Mouse (Mus musculus): ENCODE measurements around the gene Srd5a1.
"Not testable (repeated sequence)": the region's sequence is repeated elsewhere in the genome, so short reads cannot be mapped to it uniquely, and the experiment has no call there.

The Srd5a1 gene

DNA sequence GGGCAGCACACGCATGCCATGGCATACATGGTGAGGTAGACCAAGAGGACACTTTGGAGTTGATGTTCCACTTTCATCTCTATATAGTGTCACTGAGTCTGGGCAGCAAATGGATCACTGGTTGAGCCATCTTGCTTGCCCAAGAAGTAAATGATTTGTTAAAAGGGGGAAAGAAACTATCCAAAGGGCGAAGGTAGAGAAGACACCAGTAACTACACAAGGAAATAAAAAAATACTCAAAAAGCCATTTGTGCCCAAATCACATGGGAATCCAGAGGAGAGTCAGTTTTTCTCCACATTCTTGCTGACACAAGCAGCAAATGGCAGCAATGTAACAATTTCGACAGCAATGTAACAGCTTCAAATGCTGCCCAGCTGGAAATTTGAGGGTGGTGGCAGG, 38.6 kb downstream of the Srd5a1 start:
- in situ Hi-C loops (cut with MseI, MboI) = no loop called here

DNA sequence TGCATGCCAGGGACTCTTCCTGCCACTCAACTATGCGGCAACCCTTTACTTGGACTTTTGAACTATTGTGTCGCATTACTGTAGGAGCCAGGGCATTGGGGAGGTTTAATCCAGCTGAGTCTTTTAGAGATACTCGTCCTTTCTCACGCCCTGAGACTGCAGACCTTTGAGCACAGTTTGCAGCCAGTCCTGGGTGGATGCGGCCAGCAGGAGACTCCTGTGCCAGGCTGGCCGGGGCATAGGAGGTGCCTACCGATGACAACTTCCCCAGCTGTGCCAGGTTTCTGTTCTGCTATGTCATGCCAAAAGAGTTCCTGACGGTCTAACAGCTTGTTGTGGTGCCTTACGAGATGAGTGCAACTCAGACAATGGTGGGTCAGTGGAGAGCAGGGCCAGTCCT, 42.0 kb downstream of the Srd5a1 start:
- in situ Hi-C loops (cut with MseI, MboI) = no loop called here

DNA sequence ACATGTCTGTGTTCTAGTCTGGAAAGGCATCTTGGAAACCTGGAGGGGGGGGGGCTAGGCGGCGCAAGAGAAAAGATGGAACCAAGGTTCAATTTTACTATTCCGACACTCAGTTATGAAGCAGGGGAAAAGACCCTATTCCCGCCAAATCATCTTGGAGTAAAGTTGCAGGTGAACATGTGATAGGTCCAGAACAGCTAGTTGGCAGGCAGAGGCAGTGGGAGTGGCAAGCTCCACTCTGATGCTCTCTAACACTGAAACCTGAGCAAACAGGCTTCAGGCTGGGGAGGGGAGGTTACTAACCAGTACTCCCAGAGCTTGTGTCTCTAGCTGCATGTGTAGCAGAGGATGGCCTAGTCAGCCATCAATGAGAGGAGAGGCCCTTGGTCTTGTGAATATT, 45.8 kb downstream of the Srd5a1 start:
- in situ Hi-C loops (cut with MseI, MboI) = not testable (repeated sequence)

DNA sequence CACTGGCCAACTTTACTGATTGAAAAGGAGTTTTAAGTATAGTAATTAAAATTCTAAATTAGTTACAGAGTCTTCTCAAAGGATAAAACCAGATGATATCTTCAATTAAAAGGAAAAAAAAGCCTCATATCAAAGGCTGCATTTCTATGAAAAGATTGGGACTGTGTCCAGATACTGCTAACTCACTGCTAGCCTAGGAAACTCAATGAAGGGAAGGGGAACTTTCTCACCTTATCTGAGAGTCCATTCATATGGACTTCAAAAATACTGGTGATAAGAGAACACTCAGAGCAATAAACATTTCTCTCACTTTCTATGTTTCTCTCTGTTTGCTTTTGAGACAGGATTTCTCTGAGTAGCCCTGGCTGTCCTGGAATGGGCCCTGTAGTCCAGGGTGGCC, 46.7 kb downstream of the Srd5a1 start:
- in situ Hi-C loops (cut with MseI, MboI) = no loop called here

DNA sequence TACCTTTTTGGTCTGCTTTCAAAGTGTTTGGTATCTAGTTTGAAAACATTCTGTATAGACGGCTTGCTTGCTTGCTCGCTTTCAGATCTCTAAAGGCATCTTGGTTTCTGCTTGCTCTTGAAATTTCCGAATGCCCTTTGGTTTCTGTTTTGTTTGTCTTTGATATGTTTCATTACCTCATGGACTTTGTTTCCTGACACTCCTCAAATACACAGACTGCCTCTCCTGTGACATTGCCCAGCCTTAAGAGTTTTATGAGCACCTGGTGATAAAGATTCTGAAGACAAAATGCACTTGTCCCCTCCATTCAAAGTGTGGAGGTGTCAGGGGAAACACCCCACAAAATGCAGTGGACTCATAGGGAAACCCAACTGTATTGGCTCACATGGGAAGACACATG, 47.3 kb downstream of the Srd5a1 start:
- in situ Hi-C loops (cut with MseI, MboI) = no loop called here

DNA sequence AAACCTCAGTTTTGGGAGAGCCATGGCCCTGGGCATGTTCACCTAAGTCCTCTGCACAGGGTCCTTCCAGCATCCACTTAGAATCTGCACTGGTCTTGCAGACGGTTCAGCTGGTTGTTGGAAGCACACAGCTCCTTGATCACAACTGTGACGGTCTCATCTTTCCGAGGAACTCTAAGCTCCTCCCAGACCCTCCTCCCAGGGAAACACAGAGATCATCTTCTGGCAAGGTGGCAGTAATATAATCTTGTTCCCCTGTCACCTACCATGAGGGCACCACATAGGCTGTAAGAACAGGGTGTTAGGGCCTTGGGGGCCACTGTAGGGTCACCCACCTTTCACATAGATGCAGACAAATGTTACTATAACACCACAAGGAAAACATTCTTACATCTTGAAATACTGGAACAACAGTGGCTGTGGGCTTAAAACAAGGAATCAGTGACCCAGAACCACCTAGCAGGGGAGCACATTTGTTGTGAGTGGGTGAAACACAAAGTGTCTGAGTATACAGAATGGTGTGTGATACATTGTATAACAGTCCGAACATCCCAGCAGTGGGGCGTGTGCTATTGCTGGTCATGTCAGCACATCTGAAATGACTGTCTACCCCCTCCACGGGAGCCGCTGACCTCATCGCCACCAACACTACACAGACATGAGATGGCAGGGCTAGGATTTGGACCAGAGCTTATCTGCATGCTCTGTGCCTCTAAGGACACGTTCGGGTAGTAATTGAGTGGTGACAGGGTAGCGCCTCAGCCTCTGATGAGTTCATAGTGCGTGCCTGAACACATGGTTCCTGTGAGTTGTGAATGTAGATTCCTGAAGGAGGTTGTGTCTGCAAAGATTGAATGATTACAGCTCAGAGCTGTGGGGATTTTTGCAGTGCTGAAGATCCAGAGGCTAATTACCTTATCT, 48.3 kb downstream of the Srd5a1 start:
- in situ Hi-C loops (cut with MseI, MboI) = no loop called here

DNA sequence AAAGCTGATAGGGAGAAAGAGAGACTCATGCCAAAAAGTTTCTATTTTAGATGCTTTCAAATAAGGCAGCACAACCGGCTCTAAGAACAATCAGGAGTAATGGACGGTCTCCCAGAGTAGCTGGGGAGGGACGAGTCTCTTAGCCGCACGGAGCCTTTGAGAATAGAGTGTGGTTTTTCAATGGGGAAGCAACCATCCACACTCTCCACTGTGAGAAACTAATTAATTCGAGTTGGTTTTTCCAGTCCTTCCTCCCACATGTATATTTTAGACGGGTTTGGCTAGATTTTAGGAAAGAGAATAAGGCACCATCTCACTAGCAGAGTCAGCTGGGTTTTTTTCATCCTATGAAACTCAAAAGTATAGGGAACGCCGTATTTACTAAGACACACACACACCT, 49.2 kb downstream of the Srd5a1 start:
- in situ Hi-C loops (cut with MseI, MboI) = no loop called here

DNA sequence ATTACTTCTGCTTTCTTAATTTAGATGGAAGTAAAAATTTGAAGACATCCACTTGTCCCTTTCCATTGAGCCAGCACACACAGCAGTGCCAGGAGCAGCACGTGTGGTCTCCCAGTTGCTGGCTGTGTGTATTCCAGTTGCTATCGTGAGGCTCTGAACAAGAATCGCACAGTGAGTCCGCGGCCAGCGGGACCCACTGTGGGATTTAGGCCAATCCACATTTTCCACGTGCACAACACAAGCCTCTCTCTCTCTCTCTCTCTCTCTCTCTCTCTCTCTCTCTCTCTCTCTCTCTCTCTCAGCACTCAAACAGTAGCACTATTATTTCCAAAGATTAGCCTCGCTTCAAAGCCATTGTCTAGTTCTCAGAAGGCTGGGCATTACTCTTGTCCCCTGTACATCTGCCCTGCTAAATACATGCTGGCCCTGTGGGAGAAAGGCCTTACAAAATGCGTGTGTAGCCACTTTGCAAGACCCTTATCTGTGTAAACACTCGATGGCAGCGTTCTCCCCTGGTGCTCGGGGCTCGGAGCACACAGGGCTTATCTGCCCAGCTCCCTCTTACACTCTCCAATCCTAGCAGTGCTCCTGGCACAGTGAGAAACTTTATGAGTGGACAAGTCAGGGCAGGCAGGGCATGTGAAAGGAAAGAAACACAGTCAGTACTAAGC, 51.8 kb downstream of the Srd5a1 start:
- in situ Hi-C loops (cut with MseI, MboI) = loop anchor here in 1 of 2 experiments (10.0 kb wide), 1 partner anchor 95 kb away; no protein-coding TSS in a partner anchor

DNA sequence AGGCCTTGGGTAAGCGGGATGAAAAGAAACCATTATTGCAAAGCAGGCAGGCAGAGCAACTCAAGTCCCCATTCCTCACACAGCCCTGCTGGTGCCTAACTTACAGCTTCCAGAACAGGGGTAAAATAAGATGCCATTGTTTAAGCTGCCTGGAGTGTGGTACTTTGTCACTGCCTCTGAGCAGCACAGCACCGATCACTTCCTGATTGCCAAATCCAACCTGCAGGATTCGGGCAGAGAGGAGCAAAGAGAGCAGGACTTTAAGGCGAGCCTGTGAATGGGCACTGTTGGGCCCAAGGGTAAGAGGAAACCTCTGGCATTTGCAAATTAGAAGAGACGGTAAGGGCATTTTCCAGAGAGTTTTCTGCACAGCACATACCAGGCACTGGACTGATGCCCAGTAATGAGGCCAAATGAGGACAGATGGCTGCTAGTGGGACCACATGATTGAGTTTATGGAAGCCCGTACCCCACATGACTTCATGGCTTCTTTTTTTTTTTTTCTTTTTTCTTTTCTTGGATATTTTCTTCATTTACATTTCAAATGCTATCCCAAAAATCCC, 53.1 kb downstream of the Srd5a1 start:
- in situ Hi-C loops (cut with MseI, MboI) = loop anchor here in 1 of 2 experiments (10.0 kb wide), 1 partner anchor 97 kb away; no protein-coding TSS in a partner anchor

DNA sequence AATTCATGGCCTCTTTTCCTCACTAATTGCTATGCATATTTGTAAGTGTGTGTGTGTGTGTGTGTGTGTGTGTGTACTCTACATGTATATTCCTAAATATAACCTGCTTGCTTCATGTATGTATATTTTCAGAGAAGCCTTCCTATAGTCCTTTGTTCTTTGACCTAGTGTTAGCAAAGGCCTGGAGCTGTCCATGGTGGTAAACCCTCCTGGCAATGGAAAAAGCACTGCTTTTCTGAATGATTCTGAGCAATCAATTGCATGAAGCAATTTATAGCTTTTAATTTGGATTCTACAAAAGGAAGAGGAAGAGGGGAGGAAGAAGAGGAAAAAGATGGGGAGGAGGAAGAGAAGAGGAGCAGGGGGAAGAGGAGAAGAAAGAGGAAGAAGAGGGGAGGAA, 54.5 kb downstream of the Srd5a1 start:
- in situ Hi-C loops (cut with MseI, MboI) = loop anchor here in 1 of 2 experiments (10.0 kb wide), 1 partner anchor 98 kb away; no protein-coding TSS in a partner anchor

DNA sequence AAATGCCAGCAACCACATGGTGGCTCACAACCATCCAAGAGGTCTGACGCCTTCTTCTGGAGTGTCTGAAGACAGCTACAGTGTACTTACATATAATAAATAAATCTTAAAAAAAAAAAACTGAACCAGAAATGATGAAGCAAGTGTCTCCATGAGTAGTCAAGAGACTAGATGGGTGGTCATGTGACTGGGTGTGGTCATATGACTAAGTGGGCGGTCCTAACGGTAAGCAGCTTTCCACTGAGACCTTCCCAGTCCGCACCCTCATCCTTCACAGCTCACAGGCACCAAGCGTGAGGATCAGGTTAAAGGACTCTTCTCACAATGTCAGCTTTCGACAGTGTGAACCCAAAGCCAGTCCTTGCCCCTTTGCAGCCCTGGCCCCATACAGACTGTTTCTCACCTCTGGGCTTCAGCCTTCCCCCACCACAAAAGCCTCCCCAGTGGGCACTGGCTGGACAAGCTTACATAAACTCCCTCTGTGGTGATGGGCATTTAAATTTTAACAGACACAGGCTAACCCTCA, 55.2 kb downstream of the Srd5a1 start:
- in situ Hi-C loops (cut with MseI, MboI) = loop anchor here in 1 of 2 experiments (10.0 kb wide), 1 partner anchor 99 kb away; no protein-coding TSS in a partner anchor

DNA sequence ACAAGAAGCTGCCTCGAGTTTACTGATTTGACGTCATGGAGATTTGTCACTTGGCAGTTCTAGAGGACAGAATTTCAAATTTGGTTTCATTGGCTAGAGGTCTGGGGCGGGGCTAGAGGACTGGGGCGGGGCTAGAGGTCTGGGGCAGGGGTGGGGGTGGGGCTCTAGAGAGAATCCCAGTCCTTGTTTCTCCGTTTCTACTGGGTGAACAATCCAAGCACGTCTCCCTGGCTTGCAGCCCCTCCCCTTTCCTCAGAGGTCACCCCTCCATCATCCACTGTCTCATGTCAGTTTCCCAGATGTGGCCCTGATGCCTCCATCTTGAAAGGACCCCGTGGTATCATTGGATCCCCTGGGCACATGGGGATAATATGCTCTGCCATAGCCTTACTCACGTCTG, 56.2 kb downstream of the Srd5a1 start:
- in situ Hi-C loops (cut with MseI, MboI) = loop anchor here in 1 of 2 experiments (10.0 kb wide), 1 partner anchor 100 kb away; no protein-coding TSS in a partner anchor

DNA sequence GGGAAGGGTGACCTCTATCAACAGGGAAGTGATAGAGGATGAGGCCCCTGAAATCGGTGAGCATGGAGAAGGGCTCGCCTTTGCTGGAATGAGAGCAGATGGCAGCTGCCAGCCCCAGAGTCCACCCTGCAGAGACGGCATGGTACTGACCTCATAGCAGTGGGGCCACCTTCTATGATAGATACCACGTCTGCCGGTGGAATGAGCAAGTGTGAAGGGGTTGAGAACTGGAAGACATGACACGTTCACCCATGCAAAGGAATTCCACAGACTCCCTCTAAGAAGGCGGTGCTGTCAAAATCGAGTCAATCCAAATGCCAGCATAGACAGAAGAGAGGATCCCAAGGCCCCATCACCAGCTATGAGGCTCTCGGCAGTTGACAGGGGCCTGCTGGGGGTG, 57.0 kb downstream of the Srd5a1 start:
- in situ Hi-C loops (cut with MseI, MboI) = loop anchor here (5.0 to 10.0 kb wide), 2 partner anchors 101 to 103 kb away; no protein-coding TSS in a partner anchor

DNA sequence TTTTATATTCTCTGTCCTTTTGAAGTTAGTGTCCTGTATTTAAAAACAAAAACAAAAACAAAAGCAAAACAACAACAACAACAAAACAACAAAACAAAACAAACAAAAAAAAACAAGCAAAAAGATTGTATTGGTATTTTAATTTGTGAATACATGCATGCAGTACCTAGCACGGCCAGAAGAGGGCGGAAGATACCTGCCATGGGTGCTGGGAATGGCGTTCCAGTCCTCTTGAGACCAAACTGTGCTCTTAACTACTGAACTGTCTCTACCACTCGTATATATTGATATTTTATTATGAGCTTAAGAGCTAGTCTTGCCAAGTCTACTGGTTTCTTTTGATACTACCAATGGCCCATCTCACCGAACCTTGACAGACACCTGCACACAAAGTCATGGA, 58.2 kb downstream of the Srd5a1 start:
- in situ Hi-C loops (cut with MseI, MboI) = loop anchor here (5.0 to 10.0 kb wide), 2 partner anchors 102 to 104 kb away; no protein-coding TSS in a partner anchor

DNA sequence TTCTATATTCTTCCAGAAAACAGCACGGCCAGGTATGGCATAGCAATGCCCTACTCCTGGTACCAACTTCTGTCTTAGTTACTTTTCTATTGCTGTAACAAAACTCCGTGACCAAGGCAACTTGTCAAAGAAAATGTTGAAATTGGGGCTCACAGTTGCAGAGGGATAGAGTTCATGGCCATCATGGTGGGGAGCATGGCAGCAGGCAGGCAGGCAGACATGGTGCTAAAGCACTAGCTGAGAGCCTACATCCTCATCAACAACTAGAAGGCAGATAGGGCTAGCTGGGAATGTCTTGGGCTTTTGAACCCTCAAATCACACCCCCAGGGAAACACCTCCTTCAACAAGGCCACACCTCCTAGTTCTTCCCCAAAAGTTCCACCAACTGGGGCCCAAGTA, 60.4 kb downstream of the Srd5a1 start:
- in situ Hi-C loops (cut with MseI, MboI) = loop anchor here (5.0 to 10.0 kb wide), 2 partner anchors 104 to 106 kb away; no protein-coding TSS in a partner anchor

DNA sequence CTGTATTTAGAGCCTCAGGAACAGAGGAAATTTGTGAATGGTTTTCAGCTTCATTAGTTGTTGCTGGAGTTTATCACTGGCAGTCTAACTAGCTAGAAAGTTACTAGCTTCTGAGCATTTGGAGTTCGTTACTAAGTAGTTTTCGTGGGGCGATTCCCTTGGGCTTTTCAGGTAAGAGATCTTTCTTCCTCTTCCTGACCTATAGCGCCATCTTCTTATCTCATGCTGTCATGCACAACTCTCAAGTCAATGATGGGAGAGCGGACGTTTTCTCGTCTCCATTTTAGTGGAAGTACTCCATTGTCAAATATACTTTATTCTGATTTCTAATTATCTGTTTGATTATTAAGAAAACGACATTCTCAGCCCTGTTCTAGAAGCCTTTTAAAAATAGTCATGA, 61.3 kb downstream of the Srd5a1 start:
- in situ Hi-C loops (cut with MseI, MboI) = loop anchor here (5.0 to 10.0 kb wide), 2 partner anchors 105 to 107 kb away; no protein-coding TSS in a partner anchor

DNA sequence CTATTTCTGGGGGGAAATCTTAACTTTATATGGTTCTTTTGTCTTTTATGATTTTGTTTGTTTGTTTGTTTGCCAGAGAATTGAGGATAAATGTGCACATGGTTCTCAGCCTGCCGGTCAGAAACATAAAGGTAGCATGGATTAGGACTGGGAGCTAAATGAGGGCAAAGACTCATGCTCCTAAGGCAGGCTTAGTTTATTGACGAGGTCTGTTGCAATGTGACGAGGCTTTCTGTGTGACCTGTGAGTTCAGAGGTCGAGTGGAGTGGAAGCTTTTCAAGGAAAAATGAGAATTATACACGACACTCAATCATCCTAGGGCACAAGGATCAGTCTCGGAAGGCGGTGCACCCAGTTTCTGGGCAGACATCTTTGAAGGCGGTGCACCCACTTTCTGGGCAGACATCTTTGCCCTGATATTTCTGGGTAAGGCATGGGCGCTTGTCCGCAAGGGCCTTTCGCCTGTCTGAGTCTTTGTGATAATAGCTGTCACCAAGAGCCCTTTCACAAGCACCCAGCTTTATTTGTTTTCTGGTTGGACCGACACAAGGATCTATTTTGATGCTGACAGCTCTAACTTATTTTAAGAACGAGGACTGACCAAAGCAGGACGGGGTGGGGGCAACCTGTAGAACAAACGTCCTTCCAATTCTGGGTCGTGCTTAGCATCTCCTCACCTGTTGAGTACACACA, 63.6 kb downstream of the Srd5a1 start:
- in situ Hi-C loops (cut with MseI, MboI) = no loop called here

DNA sequence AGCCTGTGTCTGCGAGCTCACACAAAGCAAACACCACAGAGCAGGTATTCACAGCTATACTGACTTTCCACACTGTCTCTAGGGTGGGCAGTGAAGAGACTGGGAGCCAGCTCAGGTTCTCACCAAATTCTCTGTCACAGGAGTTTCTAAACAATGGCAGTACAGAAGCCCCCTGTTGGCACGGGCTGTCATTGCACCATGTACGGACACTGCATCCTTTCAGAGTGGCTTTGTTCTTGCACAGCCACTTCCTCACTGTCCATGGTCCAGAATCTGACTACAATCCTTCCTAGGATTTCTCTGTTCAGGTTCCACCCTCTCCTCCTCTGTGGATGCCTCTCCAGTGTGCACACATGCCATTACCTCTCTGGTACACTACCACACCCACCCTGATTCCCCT, 66.2 kb downstream of the Srd5a1 start:
- in situ Hi-C loops (cut with MseI, MboI) = no loop called here

DNA sequence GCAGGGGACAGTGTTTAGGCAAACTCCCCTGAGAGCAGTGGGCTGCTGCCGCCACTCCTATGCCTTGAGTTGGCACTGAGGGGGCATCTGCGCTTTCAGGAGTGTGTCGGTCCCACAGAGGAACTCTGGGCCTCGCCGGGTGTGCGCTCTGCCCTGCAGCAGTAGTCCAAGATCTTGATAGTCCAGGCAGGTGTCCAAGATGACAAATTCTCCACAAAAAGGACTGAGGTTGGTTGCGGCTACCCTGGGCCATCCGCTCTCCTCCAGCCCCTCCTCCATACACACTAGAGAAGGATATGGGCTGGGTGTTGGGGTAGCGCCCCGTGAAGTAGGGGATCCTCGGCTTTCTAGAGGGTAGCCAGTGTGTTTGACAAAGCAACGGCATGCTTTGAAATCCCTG, 67.6 kb downstream of the Srd5a1 start:
- in situ Hi-C loops (cut with MseI, MboI) = no loop called here

DNA sequence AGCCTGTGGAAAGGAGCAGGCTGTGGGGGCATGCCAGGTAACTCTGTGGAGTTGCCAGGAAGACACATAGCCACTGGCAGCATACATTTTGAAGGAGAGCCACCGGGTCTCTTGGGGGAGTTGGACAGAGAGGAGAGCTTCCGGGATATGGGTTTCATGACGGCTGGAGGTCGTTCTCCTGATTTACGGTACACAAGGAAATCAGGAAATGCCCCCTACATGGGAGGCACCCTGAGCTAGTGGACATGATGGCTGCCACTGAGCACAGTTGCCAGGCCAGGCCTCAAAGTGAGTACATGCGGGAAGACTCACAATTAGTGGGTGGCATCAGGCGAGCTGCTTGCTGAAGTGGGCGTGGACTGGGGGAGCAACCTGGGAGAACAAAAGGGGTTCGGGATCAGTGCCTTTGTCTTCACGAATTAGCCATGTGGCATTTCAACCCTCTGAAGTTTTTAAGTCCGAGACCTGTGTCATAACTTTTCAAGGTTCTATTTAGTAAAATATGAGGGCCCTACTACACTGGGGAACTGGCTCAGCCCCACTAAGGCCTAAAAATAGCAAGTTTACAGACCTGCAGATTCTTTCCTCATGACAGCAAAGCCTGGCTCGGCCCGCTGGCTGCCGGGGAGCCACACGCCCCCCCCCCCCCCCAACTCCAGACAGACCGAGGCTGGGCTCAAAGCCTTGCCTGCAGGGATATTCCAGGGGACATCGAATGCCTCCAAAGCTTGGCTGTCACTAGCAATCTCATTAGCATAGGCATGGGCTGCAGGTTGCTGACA, 68.5 kb downstream of the Srd5a1 start:
- in situ Hi-C loops (cut with MseI, MboI) = no loop called here
